Mouse (Mus musculus): ENCODE results near the gene Recql. TPM values are rescaled to one million over a fixed set of nuclear protein-coding genes. Genes with fewer than 3 reads are reported as not detected.
A peak's percentile ranks its signal among the peaks of the same experiment; 100 is the strongest.

The Recql gene
- polyA plus RNA-seq, 1 experiment from 2014 or later, result 20.5 TPM

DNA sequence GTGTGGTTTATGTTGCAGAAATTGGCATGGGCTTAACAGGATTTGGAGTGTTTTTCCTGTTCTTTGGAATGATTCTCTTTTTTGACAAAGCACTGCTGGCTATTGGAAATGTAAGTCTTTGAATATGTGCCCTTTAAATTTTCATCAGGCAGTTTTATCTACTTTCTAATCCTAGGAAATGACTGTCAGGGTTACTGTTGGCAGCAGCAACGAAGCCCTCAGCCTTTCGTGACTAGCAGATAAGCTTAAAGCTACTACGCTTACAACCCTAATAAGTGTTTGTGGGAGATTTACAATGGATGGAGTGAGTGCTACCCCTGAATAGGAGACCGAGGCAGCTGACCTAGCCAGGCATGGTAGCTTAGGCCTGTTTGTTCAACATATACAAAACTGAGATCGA is 5.4 kb upstream of the Recql start:
- H3K27ac ChIP-seq (ENCODE audit: low read length), result no peak overlapping the region
- no peaks in the 10 kb centered on the region for H3K9me3 ChIP-seq (replicated peaks; ENCODE audit: control insufficient read depth, low read length)
- H3K9ac ChIP-seq (ENCODE audit: low read length), result no peak overlapping the region
- H3K36me3 ChIP-seq (ENCODE audit: control insufficient read depth, insufficient read depth), result peaks cover 21% of the 10 kb centered on the region
- no peak overlapping the region for H3K4me2 ChIP-seq (ENCODE audit: low read depth, low read length)
- no peaks in the 10 kb centered on the region for H3K27me3 ChIP-seq (ENCODE audit: control insufficient read depth, insufficient read depth, low read length)
- H3K4me3 ChIP-seq (ENCODE audit: low read length), result no peak overlapping the region
- WGBS, result 60% methylated on average over 5 of the region's 5 CpGs
- peaks cover 9% of the 10 kb centered on the region for H3K4me1 ChIP-seq (ENCODE audit: control insufficient read depth, insufficient read depth, low read length)
- no peak for ATAC-seq (replicated peaks; ENCODE audit: extremely low read depth, insufficient read depth, low FRiP score)

DNA sequence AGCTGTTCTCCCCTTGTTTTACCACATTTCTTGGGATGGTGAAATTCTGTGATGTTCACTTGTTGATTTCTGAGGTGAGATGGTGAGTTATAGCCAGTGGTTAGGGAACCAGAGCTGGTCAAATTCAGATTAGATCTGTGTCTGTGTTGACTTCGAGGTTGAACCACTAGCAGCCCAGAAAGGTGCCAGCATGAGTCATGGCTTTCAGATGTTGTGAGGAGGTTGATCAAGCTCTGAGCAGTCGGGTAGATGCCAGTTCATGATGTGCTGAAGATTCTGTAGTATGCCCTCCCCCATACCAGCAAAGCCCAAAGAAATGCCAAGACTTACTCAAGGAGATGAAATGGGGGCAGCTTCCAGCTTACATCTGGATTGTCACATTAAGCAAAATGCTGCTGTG is 2.2 kb upstream of the Recql start:
- peaks cover 13% of the 10 kb centered on the region for H3K4me1 ChIP-seq (ENCODE audit: control insufficient read depth, insufficient read depth, low read length)
- H3K27ac ChIP-seq (ENCODE audit: low read length), result no peak overlapping the region
- 0 out of 2 replicates have a peak, but pooled peaks cover 2% of the 10 kb centered on the region for H3K36me3 ChIP-seq (ENCODE audit: control insufficient read depth, insufficient read depth)
- no peak overlapping the region for H3K9ac ChIP-seq (ENCODE audit: low read length)
- no peak overlapping the region for H3K4me3 ChIP-seq (ENCODE audit: low read length)
- H3K4me2 ChIP-seq (ENCODE audit: low read depth, low read length), result no peak overlapping the region
- H3K9me3 ChIP-seq (replicated peaks; ENCODE audit: control insufficient read depth, low read length), result no peaks in the 10 kb centered on the region
- ATAC-seq (replicated peaks; ENCODE audit: extremely low read depth, insufficient read depth, low FRiP score), result no peak
- no peaks in the 10 kb centered on the region for H3K27me3 ChIP-seq (ENCODE audit: control insufficient read depth, insufficient read depth, low read length)
- 69% methylated on average over 2 of the region's 2 CpGs for WGBS

DNA sequence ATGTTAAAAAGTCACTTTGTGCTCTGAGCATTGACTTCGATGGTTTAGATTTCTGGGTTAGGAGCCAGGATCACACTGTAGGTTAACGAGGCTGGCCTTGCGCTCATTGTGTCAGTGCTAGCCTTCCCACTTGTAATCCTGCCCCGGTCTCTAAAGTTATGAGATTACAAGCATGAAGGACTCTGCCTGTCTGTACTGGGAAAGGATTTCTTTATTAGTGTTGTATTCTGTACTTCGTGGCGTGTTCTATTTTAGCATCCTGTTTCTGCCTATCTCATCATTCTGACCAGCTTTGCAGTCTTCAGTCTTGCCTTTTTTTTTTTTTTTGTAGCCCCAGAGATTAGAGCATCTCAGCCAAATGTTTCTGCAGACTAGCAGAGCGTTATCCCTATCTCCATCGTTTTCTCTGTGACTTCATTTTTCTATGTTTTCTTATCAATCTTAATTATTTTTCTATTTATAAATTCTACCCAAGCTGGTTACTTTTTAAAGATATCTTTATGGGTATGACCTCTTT is 926 bp upstream of the Recql start:
- Histone ChIP-seq H3K9me3 (replicated peaks; ENCODE audit: control insufficient read depth, low read length) (no peaks in the 10 kb centered on the region), H3K36me3 (ENCODE audit: control insufficient read depth, insufficient read depth) (no peaks in the 10 kb centered on the region), H3K27ac (ENCODE audit: low read length) (no peak overlapping the region), H3K4me2 (ENCODE audit: low read depth, low read length) (peak overlapping the region; percentile 77), H3K4me1 (ENCODE audit: control insufficient read depth, insufficient read depth, low read length) (peaks cover 13% of the 10 kb centered on the region), H3K27me3 (ENCODE audit: control insufficient read depth, insufficient read depth, low read length) (no peaks in the 10 kb centered on the region), H3K9ac (ENCODE audit: low read length) (peak overlapping the region; percentile 83), H3K4me3 (ENCODE audit: low read length) (peak overlapping the region; percentile 78)
- WGBS, result 7% methylated on average over 8 of the region's 8 CpGs
- ATAC-seq (replicated peaks; ENCODE audit: extremely low read depth, insufficient read depth, low FRiP score), result no peak

DNA sequence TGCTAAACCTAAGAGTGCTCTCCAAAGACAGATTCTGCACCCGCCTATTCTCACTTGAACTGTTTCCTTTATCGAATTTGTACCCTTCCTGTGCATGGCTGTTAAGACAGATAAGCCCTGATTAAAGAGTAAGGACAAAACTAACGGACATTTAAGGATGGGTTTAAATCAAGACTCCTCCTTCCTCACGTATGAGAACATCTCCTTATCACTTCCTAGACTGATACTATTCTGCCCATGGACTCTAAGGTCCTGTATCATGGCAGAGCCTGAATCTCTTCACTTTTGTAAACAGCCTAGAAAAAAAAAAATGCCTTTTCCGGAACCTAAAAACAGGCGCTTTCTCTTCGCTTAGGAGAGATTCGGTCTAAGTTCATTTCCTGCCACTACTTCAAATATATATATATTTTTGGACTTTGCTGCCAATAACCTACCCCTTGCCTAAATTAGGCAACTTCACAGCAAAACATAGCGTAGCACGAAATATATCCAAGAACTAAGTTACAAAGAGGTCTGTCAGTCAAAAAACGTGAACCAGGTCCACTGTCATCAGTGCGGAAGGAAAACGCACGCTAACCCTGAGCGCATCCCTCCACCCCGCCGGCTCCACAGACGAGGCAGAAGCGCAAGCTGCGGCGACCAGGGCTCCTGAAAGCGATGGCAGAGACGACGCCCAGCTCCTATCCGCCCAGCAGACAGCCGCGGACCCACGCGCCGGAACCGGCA is 439 bp downstream of the Recql start:
- Histone ChIP-seq H3K27ac (ENCODE audit: low read length) (no peak overlapping the region), H3K4me1 (ENCODE audit: control insufficient read depth, insufficient read depth, low read length) (peaks cover 13% of the 10 kb centered on the region), H3K4me3 (ENCODE audit: low read length) (peak overlapping the region; percentile 78), H3K27me3 (ENCODE audit: control insufficient read depth, insufficient read depth, low read length) (no peaks in the 10 kb centered on the region), H3K9ac (ENCODE audit: low read length) (peak overlapping the region; percentile 72), H3K36me3 (ENCODE audit: control insufficient read depth, insufficient read depth) (no peaks in the 10 kb centered on the region), H3K4me2 (ENCODE audit: low read depth, low read length) (peak overlapping the region; percentile 91), H3K9me3 (replicated peaks; ENCODE audit: control insufficient read depth, low read length) (no peaks in the 10 kb centered on the region)
- ATAC-seq (replicated peaks; ENCODE audit: extremely low read depth, insufficient read depth, low FRiP score), result peak; percentile 67
- WGBS, result 4% methylated on average over 31 of the region's 31 CpGs

DNA sequence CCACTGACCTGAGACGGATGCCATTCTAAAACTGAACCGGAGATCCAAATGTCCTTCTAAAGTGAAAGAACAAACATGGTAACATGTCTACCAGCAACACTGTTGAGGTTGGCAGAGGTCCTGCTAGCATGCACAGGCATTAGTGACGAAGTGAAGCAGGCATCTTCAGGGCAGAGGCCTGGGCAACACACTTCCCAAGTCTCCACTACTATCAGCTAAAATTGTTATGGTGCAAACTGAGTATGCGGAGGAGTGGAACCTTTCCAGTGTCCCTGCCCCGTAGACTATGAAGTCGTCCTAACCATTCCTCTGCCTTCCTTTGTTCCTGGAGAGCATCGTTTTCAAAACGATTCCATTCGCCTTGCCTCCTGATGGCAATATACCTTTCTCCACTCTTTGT is 2.4 kb downstream of the Recql start:
- no peaks in the 10 kb centered on the region for H3K36me3 ChIP-seq (ENCODE audit: control insufficient read depth, insufficient read depth)
- no peaks in the 10 kb centered on the region for H3K9me3 ChIP-seq (replicated peaks; ENCODE audit: control insufficient read depth, low read length)
- H3K9ac ChIP-seq (ENCODE audit: low read length), result no peak overlapping the region
- no peak for ATAC-seq (replicated peaks; ENCODE audit: extremely low read depth, insufficient read depth, low FRiP score)
- no peak overlapping the region for H3K27ac ChIP-seq (ENCODE audit: low read length)
- 91% methylated on average over 9 of the region's 9 CpGs for WGBS
- H3K4me2 ChIP-seq (ENCODE audit: low read depth, low read length), result no peak overlapping the region
- H3K27me3 ChIP-seq (ENCODE audit: control insufficient read depth, insufficient read depth, low read length), result no peaks in the 10 kb centered on the region
- no peak overlapping the region for H3K4me3 ChIP-seq (ENCODE audit: low read length)
- peaks cover 13% of the 10 kb centered on the region for H3K4me1 ChIP-seq (ENCODE audit: control insufficient read depth, insufficient read depth, low read length)

DNA sequence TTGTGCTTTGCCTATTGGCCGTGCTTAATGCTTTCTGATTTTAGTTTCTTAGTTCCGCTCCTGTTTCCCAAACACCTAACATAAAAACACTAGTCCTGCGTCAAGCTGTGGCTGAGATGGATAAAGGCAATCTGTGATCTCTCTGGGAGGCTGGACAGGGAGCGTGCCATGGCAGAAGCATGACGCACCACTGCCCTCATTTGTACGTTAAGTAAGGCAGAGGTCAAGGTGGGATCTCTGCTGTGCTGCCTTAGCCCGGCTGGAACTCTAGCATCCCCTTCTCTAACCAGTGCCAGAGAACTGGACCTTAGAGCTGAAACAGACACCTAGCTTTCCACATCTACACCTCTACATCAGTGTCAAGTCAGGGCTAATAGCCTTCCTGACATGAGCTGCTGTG is 5.3 kb downstream of the Recql start:
- Histone ChIP-seq H3K9me3 (replicated peaks; ENCODE audit: control insufficient read depth, low read length) (no peaks in the 10 kb centered on the region), H3K9ac (ENCODE audit: low read length) (no peak overlapping the region), H3K4me2 (ENCODE audit: low read depth, low read length) (no peak overlapping the region), H3K27me3 (ENCODE audit: control insufficient read depth, insufficient read depth, low read length) (no peaks in the 10 kb centered on the region), H3K27ac (ENCODE audit: low read length) (no peak overlapping the region), H3K4me3 (ENCODE audit: low read length) (no peak overlapping the region), H3K4me1 (ENCODE audit: control insufficient read depth, insufficient read depth, low read length) (peaks cover 4% of the 10 kb centered on the region), H3K36me3 (ENCODE audit: control insufficient read depth, insufficient read depth) (peaks cover 4% of the 10 kb centered on the region; the same call in 1 of the 2 replicates)
- WGBS, result 89% methylated on average over 7 of the region's 7 CpGs
- ATAC-seq (replicated peaks; ENCODE audit: extremely low read depth, insufficient read depth, low FRiP score), result no peak

DNA sequence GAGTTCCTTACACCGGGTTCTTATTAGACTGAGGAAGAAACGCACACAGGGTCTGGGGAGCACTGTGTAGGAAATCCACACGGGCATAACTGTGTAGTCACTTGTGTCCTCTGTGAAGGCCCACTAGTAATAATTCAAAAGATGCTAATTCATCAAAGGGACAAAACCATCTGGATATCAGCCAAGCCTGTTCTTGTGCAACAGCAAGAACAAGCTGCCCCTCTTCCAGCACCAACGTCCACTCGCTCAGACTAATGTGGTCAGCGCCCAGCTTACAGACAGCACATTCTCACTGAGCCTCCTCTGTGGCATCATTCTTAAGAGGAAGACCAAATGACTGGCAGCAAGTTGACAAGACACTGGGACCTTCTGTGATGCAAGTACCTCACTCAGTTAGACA is 6.9 kb downstream of the Recql start:
- H3K36me3 ChIP-seq (ENCODE audit: control insufficient read depth, insufficient read depth), result peaks cover 6% of the 10 kb centered on the region; the same call in 1 of the 2 replicates
- ATAC-seq (replicated peaks; ENCODE audit: extremely low read depth, insufficient read depth, low FRiP score), result no peak
- 78% methylated on average over 6 of the region's 6 CpGs for WGBS
- H3K9me3 ChIP-seq (replicated peaks; ENCODE audit: control insufficient read depth, low read length), result no peaks in the 10 kb centered on the region
- H3K27ac ChIP-seq (ENCODE audit: low read length), result no peak overlapping the region
- H3K27me3 ChIP-seq (ENCODE audit: control insufficient read depth, insufficient read depth, low read length), result no peaks in the 10 kb centered on the region
- H3K9ac ChIP-seq (ENCODE audit: low read length), result no peak overlapping the region
- H3K4me2 ChIP-seq (ENCODE audit: low read depth, low read length), result no peak overlapping the region
- H3K4me3 ChIP-seq (ENCODE audit: low read length), result no peak overlapping the region
- H3K4me1 ChIP-seq (ENCODE audit: control insufficient read depth, insufficient read depth, low read length), result no peaks in the 10 kb centered on the region

DNA sequence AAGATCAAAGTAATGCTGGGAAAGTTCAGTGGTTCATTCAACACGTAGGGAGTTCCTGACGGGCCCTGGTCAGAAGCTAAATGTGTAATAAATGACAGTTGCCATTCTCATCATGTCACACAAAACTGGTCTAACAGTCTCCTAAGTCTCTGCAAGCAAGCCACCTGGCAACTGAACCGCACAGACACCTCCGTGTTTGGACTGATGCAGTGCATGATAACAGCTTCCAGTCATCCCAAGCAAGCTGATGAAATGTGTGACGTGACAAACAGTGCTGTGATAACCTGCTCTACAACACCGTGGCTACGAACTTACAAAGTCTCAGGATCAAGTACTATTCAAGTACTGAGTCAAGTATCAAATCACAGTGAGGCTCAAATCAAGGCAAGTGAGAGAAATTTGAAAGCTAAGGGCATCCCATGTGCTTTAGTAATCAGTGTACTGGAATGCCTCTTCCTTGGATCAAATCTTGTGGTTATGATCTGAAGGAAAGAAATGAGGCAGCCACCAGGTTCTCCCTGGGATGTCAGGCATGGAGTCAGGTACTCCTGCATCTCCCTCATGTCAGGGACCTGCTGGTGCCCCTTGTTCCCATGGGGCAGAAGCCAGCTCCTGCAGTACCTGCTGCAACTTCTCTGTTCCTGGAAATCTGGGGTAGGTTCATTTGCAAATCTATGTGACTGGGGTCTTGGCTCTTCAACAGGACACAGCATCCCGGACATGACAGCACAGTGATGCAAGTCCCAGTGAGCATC is 8.1 kb downstream of the Recql start:
- Histone ChIP-seq H3K9me3 (replicated peaks; ENCODE audit: control insufficient read depth, low read length) (no peaks in the 10 kb centered on the region), H3K4me1 (ENCODE audit: control insufficient read depth, insufficient read depth, low read length) (no peaks in the 10 kb centered on the region), H3K36me3 (ENCODE audit: control insufficient read depth, insufficient read depth) (peaks cover 13% of the 10 kb centered on the region), H3K27me3 (ENCODE audit: control insufficient read depth, insufficient read depth, low read length) (no peaks in the 10 kb centered on the region), H3K9ac (ENCODE audit: low read length) (no peak overlapping the region), H3K4me2 (ENCODE audit: low read depth, low read length) (no peak overlapping the region), H3K27ac (ENCODE audit: low read length) (no peak overlapping the region), H3K4me3 (ENCODE audit: low read length) (no peak overlapping the region)
- no peak for ATAC-seq (replicated peaks; ENCODE audit: extremely low read depth, insufficient read depth, low FRiP score)
- WGBS, result 75% methylated on average over 8 of the region's 8 CpGs

DNA sequence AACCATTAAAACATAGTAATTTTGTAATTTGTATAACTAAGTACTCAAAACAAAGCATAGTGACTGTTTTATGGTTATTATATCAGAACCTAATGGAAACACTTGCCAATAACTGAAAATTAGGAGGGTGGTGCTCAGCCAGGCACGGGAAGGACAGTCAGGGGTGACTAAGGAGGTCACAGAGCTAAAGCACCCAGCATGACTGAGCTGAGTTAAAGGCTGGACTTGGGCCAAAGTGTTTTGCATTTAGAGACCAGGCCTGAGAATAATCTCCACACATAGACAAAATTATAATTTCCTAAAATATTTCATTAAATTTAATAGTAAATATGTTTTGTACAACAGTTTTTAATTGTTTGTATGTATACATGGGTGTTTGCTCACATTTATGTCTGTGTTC is 9.8 kb downstream of the Recql start:
- ATAC-seq (replicated peaks; ENCODE audit: extremely low read depth, insufficient read depth, low FRiP score), result no peak
- WGBS, result 74% methylated on average over 1 of the region's 1 CpGs
- H3K36me3 ChIP-seq (ENCODE audit: control insufficient read depth, insufficient read depth), result peaks cover 20% of the 10 kb centered on the region

More for the DNA sequence above, 9.8 kb downstream of the Recql start:
- no peak overlapping the region for H3K9ac ChIP-seq (ENCODE audit: low read length)
- H3K4me2 ChIP-seq (ENCODE audit: low read depth, low read length), result no peak overlapping the region
- H3K27me3 ChIP-seq (ENCODE audit: control insufficient read depth, insufficient read depth, low read length), result no peaks in the 10 kb centered on the region
- no peaks in the 10 kb centered on the region for H3K9me3 ChIP-seq (replicated peaks; ENCODE audit: control insufficient read depth, low read length)
- H3K4me1 ChIP-seq (ENCODE audit: control insufficient read depth, insufficient read depth, low read length), result no peaks in the 10 kb centered on the region
- no peak overlapping the region for H3K27ac ChIP-seq (ENCODE audit: low read length)
- H3K4me3 ChIP-seq (ENCODE audit: low read length), result no peak overlapping the region
